Mouse (Mus musculus): Measurements from ENCODE around the gene Smim22.

Smim22 gene

DNA sequence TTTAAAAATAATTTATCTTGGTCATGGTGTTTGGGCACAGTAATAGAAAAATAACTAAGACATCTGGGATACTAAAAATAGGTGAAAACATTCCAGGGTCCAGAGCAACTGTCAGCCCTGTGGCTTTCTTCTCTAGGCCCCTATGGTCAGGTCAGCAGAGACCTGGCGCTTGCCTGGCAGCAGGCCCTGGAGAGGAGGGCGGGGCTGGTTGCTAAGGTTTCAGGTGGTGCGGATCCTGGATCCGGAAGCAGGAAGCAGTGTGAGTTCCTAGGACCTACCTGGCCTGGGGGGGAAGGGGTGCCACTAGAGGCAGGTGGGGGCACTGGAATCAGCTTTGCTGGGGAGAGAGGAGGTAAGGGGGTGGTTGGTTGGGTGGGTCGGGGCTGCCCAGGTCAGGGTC, at the start of gene Smim22:
TSS of gene Smim22 (plus strand) at position 222 of the 400 bp plus-strand sequence.
- in situ Hi-C loops (cut with MboI): no loop called here

DNA sequence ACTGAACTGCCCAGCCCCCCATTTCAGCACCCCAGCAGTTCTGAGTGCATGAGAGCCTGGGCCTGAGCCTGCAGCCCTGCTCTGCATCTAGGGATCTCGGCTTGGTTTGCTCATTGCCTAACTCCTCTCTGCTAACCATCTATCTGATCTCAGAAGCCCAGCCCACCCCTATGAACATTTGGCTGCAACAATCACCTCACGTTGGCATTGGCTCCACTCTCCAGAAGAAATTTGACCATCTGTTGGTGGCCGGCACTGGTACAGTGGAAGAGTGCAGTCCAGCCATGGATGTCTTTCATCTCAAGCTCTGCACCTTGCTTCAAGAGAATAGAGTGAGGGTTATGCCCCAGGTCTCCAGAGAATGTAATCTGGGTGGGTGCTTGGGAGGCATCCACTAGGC, 49.6 kb upstream of the Smim22 start:
- in situ Hi-C loops (cut with MboI): no loop called here

DNA sequence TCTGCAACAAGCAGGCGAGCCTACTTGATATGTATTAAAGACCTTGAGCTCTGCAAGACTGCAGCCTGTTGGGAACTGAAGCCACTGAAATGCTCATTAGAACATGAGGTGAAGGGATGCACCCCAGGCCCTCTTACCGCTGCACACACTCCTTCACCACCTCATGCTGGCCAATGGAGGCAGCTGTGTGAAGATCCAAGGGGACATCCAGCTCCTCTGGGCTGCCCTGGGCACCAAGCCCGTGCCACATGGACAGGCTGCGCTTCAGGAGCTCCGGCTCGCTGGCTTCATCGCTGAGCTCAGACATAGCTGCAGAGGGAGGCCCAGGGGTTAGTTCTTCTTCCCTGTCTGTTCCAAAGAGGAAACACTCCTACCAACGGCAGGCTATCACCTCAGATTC, 46.8 kb upstream of the Smim22 start:
- in situ Hi-C loops (cut with MboI): no loop called here

DNA sequence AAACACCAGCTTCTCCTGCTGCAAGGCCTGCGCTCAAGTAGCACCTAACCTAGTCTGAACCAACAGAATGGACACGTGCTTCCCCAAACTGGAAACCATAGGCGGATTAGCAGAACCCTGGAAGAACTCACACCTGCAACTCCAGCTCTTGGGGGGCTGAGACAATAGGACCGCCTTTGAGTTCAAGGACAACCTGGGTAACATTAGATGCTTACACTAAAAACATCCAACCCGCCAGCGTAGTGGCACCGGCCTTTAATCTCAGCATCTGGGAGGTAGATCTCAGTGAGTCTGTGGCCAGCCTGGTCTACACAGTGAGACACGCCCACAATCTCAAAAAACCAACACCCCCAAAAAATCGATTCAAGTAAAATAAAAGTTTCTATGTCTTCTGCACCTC, 43.7 kb upstream of the Smim22 start:
- in situ Hi-C loops (cut with MboI): no loop called here

DNA sequence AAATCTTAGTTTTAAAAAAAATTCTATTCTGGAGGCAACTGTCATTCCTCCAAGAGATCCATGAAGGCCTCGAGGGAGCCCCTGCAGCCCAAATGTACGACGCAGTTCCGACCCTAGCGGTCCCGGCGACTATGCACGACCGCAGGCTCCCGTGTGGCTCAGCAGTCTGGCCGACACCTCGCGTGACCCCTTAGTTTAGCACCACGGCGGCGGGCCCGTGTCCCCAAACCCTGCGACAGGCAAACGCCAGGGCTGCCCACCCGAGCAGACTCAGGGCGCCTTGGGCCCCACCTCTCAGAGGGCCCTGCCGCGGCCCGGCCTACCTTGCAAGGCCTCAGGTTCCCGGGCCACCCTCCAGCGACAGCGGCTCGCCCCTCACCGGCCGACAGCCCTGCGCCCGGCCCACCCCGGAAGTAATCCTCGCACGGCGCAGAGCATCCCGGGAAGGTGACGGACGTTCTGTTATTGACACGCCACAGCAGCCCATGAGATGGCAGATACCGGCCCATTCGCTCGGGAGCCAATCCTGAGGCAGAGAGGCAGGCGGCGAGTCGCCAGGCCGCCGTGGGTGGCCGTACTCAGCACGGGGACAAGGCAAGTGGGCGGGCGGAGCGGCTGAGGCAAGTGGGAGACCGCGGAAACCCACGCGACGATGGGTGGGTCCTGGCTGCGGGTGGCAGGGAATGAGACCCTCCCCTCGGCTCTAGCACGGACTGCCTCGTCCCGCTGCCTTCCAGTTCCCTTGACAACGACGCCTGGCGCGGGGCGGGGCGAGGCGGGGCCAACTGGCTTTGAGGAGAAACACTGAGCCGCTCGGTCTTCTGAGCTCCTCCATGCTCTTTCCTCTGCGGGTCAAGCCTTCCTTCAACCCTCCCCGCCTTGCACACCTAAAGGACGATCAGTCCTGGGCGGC, 43.0 kb upstream of the Smim22 start, which contains the start of gene Anks3:
TSS of gene Anks3 (minus strand) at position 409 of the 913 bp plus-strand sequence.
- in situ Hi-C loops (cut with MboI): no loop called here

DNA sequence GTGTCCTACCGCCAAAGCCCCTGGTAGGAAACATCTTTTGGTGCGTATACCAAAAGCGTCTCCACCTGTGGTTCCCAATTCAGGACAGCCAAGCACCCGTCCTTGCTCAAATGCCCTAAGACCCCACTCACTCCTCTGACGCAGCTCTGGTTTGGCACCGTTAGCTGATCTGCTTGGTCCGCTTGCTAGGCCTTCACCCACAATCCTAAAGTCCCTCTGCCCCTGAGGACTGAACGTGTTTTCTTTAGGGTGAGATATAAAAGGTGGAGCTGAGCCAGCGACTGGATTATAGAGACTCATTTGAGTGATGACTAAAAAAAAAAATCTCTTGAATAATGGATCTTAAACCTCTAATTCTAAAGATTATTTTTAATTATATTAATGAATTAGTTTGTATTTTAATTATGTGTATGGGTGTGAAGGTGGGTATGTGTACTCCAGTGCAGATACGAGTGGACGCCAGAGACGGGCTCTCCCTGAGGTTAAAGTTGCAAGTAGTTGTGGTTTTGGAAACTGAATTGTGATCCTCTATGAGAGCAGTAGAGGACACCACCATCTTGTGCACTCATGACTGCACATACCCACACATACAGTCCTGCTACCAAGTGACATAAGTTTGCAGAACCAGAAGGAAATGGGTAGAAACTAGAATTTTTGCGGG, 42.2 kb upstream of the Smim22 start:
- in situ Hi-C loops (cut with MboI): no loop called here

DNA sequence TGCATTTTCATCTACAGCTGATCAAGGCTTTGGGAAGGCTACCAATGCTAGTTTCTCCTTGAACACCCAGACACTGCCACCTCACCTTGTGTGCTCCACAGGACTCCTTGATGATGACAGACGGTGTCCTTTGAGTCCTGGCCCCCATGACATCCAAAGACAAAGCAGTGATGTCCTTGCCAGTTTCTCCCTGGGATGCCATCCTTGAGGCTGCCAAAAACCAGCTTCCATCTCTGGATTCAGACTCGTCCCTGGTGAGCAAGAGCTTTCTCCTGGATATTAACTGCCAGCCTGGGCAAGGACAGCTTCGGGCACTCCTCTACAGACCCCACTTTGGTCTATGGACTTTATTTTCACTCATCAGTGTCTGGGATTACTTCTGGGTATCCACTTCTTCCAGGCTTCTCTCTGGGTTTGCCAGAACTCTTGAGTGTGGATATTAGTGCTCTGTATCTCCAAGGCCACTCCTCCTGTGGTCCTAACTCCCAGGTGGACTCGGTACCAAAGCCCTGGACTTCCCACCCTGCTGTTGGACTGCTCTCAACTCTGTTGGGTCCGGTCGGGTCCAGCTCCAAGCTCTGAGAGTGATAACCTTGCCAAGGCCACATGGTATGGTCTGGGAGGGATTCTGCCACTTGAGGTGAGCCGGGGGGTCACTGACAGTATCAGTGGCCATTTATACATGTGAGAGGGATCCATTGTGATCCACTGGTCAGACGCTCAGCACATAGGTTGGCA, 41.5 kb upstream of the Smim22 start:
- in situ Hi-C loops (cut with MboI): no loop called here

DNA sequence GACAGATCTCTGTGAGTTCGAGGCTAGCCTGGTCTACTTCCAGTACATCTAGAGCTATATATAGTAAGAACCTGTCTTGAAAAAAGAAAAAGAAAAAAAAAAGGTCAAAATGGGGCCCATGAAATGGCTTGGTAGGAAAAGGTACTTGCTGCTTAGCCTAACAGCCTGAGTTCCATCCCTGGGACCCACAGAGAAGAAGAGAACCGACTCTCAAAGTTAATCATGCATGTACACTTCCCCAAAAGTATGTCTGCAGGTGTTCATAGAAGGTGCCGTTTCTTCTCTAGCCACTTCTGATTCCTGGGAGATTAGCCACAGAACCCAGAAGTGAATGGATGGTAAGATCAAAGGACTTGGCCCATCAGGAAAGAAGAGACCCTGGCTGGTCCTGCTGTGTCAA, 38.7 kb upstream of the Smim22 start:
- in situ Hi-C loops (cut with MboI): no loop called here

DNA sequence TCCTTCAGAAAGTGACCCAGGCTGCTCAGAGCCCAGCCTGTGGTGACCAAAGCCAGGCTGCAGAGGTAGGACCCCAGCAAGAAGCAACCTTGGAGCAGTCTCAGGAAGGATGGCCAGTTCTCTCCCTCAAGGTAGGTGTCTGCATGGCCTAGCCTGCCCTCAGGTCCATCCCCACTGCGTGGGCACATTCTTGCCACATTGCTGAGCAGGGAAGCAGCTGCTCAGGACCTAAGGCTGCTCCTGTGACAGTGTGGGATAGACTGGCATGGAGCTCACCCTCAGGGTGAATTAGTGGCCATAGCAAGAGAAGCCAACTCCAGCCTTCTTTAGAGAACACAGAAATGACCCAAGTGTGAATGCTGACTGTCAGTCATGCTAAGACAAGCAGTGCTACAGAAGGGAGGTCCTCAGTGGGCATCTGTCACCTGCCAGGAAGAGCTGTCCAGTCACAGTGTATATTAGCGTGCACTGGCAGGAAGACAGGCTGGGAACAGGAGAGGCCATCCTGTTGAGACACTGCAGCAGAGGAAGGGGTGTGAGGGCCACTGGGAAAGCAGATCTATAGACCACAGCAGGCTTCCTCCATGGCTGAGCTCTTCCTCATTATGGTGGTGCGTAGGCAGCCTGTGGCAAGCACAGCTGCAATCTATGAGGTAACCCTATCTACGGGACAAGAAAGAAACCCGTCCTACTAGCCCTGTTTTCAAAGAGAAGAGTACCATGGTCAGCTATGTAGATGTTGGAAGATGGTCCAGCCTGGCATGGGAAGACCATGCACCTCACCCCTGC, 37.8 kb upstream of the Smim22 start:
- in situ Hi-C loops (cut with MboI): no loop called here

DNA sequence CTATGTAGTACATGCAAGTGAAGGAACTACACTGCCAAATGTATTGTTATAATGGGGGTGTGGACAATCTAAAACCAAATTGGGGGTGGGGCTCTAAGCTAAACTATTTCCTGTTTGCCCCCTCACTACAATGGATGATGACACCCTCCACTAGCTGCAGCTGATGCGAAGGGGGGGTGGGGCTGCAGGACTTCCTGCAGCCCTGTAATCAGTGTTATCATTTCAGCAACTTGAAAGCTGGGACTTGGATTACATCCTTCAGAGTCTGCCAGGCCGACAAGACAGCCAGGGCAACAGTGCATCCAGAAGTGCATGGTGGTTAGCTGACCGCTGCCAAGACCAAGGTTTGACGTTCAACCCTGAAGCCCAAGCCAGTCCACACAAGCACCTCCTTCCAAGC, 35.5 kb upstream of the Smim22 start:
- in situ Hi-C loops (cut with MboI): no loop called here

DNA sequence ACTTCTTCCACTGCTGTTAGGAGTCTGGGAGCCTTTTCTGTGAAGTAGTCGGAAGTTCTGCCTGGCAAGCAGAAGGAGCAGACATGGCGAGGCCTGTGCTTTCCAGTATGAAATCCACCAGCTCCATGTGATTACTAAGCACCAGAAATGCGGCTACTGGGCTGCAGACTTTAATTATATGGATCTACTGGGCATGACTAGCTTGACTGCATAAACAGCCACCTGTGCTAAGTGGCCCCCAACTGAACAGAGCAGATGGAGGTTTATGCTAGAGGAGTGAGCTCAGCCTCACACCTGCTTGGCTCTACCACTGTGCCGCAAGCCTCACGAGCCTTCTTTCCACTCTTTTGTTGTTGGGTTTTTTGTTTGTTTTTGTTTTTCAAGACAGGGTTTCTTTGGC, 32.6 kb upstream of the Smim22 start:
- in situ Hi-C loops (cut with MboI): no loop called here

DNA sequence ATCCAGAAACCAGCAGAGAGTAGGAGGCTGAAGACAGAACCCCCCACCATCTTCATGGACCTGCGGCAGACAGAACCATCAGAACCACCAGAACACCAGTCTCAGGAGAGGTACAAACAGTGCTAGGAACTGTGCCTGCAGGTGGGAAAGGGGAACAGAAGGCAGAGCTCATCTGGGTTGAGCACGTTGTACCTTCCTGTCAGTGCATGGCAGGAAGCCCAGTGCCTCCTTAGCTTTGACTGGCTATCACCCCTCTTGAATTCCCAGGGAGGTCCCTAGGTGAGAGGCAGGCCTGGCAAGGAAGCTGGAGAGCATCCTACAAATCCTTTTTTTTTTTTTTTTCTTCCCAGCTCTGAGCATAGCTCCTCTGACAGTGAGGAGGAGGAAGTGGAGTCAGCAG, 30.9 kb upstream of the Smim22 start:
- in situ Hi-C loops (cut with MboI): no loop called here

DNA sequence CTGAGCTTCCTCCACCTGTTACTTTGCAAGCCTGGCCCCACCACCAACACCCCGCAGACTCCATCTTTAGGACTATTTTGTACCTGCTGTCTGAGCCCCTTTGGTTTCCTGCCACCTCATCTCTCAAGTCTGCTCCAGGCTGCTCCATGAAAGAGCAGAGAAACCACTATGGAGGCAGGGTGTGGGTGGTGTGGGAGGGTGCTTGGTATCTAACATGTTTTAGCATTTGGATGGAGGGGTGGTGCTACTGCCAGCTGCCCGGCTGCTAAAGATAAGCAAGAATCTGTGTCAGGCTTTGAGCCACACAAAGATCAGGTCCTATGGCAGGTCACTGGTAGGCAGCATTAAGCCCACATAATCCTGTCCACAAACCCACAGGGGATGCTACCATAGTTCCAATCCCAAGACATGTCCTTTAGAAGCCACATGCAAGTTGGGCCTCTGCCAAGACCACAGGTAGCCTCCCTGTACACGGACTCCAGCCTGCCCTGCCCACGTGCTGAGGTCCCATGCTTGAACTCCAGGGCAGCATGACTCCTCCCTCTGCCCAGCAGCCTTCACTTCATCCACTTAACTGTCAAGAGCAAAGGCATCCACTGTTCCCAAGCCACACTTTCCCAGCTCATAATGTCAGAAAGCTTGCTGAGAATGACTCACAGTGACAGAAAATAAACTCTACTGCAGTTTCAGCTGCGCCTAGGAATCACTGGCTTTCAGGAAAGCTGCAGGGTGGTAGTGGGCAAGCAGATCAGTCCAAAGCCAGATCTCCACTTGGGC, 28.6 kb upstream of the Smim22 start:
- in situ Hi-C loops (cut with MboI): no loop called here

DNA sequence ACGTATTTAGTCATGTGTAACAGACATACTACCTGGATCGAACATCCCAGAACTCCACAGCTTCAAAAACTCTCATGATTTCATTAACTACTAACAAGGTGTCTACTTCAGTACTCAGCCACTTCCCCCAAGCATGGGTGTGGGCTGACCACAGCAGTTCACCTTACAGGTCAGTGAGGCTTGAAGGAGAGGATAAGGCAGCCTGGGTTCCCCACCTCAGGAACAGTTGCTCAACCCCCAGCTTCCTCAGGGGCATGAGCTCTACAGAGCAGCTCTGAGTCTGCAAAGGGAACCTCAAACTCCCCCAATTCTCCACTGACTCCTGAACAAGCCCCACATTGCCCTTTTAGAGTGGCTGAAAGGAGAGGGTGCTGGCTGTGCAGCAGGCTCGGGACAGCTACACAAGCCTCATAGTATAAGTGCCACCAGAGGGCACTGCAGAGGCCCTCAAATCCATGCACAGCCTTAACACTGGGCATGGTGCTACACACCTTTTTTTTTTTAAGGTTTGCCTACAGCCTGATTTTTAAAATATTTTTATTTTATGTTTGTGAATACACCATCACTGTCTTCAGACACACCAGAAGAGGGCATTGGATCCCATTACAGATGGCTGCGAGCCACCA, 27.2 kb upstream of the Smim22 start:
- in situ Hi-C loops (cut with MboI): loop anchor here (10.0 kb wide), 1 partner anchor 155 kb away; the partner anchor contains the start of gene Ppl

DNA sequence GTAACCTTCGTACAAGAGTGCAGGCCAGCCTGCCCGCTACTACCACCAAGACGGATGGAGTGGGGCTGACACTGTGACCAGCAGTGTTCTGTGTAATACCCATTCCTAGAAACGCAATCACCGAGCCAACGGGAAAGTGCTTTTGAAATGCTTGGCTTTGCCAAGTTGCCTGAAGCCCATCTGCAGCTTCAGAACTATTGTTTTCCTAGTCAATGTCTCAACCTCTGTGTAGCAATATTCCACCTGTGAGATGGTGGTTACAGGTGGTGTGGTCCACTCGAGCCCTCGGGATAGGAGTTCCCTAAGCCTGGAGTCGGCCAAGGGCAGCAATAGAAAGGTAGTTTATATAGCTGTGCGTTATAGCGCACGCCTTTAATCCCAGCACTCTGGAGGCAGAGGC, 22.4 kb upstream of the Smim22 start:
- in situ Hi-C loops (cut with MboI): loop anchor here (10.0 kb wide), 1 partner anchor 150 kb away; the partner anchor contains the start of gene Ppl

DNA sequence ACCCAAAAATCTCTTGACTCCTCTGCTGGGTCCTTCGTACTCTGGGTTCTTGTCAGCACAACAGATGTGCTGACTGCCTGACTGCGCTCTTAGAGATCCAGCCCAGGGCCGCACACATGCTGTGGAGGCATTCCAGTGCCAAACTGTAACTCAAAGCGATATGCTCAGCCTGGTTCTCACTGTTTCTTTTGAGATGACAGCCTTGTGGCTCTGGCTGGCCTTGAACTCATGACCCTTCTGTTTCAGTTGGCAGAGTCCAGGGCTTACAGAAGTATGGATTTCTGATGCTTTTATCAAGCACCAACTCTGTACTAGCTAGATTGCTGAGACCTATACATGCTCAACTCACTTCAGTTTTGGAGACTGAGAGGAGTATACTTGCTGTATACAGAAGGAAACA, 13.8 kb upstream of the Smim22 start:
- in situ Hi-C loops (cut with MboI): no loop called here

DNA sequence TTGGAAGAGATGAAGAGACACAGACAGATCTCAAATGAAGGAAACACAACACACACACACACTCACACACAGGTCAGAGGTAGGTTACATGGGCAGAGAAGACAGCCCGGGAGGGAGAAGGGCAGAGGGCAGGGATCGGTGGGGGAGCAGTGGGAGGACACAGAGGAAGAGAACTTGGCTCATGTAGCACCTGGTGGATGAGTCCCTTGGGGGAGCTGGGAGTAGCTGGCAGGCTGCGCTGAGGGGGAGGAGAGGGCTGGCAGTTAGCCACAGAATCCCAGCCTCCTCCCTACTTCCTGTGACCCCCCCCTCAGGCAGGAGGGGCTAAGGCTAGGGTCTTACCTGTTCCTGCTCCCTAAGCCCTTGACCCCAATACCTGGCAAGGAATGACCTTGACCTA, 9.5 kb upstream of the Smim22 start, which contains the start of gene Sept12:
TSS of gene Sept12 (minus strand) at position 300 of the 400 bp plus-strand sequence.
- in situ Hi-C loops (cut with MboI): no loop called here

DNA sequence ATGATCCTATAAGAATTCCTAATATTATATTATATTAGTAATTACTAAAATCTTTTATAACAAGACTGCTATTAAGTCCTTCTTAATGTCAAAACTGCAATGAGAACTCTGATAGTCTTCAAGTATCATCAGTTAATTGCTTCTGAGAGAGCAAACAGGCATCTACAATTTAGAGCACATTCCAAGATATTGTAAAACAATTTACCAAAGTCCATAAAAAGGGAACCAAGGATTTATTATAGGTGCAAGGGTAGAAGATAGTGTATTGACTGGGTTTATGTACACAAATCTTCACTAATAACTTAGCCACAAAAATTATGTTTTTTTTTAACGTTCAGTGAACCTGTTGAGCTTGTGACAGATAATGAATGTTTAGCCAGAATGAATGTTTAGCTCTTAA, 8.1 kb upstream of the Smim22 start:
- in situ Hi-C loops (cut with MboI): no loop called here

DNA sequence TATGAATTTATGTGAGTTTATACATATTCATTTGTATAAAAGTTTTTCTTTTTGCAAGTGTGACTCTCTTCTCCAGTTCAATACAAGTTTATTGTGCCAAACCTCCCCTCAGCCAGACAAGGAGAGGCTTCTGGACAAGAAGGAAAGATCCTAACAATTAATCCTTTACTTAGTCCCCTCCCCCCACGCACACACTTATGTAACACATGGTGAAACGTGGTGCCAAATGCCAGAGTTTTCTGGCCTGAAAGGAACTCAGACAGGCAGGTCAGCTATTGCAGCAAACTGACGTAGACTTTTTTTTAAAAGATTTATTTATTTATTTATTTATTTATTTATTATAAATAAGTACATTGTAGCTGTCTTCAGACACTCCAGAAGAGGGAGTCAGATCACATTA, 6.5 kb upstream of the Smim22 start:
- in situ Hi-C loops (cut with MboI): no loop called here

DNA sequence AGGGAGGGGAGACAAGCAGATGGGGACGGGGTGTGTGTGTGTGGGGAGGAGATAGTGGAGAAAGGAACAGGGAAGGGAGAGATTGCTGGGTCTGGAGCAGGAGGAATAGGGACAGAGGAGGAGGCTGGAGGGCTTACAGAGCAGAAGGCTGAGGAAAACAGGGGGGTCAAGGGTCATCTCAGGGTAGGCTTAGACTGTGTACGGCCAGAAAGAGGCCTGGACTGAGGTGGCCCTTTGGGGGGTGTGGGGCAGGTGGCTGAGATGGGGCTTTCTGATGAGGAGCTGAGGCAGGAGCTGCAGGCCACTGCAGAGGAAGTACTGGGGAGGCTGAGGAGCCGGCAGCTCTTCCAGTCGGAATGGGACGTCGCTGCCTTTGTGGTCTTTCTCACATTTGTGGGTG, 404 bp downstream of the Smim22 start:
- in situ Hi-C loops (cut with MboI): no loop called here

Data from mature B cell (primary cell).